Mouse (Mus musculus): ENCODE results near the gene Rasgrf1.

Gene Rasgrf1

GRCm38 (mm10) chr9:89909131-89910010 lies at the start of gene Rasgrf1:
Gene Rasgrf1, plus strand, starts transcription at chr9:89909908.
- peak; percentile 59 for ATAC-seq (ENCODE audit: insufficient number of reproducible peaks, low FRiP score, low TSS enrichment)

- ATAC-seq (ENCODE audit: insufficient number of reproducible peaks, low FRiP score, low TSS enrichment): no peak
These were observed 49.6 kb upstream of the Rasgrf1 start for GRCm38 (mm10) chr9:89860145-89860544.

DNA sequence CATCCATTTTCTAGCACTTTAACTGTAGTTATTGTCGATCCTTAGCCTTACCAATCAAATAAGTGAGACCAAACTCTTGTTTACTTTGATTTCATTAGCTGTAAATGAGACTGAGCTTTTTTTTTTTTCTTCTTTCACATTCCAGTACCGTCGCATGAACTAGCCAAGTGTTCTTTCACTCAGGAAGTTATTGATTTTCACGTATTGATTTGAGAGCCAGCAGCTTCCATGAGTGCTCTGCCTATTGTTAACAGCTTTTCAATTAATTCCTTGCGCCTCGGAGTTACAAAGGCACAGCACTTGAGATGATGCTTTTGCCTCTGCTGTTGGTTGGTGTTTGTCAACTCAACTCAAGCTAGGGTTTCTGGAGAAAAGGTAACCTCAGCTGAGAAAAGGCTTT lies 49.1 kb upstream of the Rasgrf1 start:
- no peak for ATAC-seq (ENCODE audit: insufficient number of reproducible peaks, low FRiP score, low TSS enrichment)

DNA sequence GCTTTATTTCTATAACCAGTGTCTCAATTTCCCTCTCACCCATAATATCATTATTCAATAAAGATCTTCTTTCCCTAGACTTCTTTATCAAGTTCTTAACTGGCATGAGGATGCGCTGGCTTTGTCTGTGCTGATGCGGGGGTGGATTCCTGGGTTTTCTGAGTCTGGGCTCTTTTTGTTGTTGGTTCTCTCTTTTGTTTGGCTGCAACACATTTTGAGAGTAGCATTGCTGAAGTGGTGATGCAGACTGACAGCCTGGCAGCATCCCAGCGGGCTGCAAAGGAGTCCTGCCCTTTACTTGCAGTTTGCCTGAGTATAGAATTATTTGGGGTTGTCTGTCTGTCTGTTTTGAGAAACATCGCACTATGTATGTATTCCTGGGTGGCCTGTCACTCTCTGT lies 42.6 kb upstream of the Rasgrf1 start:
- ATAC-seq (ENCODE audit: insufficient number of reproducible peaks, low FRiP score, low TSS enrichment): no peak

- no peak for ATAC-seq (ENCODE audit: insufficient number of reproducible peaks, low FRiP score, low TSS enrichment)
These were observed 41.5 kb upstream of the Rasgrf1 start for GRCm38 (mm10) chr9:89868093-89868729.

DNA sequence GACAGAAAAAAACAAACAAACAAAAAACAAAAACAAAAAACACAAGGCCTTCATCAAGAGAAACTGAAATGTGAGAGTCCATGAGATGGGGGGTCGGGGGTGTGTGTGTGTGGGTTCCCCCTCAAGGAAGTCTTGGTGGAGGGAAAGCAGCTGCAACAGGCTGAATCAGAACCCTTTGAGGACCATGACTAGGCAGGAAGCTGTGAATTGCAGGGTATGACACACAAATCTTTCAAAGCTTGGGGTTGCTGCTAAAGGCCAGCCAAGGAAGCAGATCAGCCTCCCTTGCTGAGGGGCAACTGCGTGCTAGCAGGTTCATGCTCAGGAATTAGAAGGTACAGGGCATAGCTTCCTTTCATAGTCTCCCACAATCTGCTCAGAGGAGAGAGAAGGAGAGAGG lies 40.1 kb upstream of the Rasgrf1 start:
- no peak for ATAC-seq (ENCODE audit: insufficient number of reproducible peaks, low FRiP score, low TSS enrichment)

DNA sequence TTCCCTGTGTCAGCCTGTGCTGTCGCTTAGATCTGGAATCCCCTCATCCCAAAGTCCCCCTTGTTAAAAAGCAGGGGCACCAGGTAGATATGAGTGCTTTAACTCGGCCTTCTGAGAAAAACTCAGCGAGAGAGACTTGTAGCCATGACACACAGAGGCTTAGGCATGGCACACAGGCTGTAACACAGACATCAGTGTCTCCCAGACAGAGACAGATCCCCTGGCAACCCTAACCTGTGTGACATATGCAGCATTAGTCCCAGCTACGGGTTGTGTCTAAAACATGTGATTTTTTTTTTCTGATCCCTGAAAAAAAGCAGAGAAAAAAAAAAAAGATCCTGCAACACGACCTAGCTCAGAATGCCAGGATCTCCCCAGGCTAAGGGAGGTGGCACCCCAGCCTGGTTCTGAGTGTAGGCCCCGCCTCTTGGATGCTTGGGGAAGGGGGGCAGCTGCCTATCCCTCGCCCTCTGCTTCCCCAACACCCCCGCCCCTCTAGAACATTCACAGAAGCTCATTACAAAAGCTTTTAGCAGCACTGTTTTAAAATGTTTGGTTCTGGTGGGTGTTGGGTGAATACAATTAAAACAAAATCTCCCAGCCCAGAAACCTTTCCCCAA lies 39.1 kb upstream of the Rasgrf1 start:
- no peak for ATAC-seq (ENCODE audit: insufficient number of reproducible peaks, low FRiP score, low TSS enrichment)

DNA sequence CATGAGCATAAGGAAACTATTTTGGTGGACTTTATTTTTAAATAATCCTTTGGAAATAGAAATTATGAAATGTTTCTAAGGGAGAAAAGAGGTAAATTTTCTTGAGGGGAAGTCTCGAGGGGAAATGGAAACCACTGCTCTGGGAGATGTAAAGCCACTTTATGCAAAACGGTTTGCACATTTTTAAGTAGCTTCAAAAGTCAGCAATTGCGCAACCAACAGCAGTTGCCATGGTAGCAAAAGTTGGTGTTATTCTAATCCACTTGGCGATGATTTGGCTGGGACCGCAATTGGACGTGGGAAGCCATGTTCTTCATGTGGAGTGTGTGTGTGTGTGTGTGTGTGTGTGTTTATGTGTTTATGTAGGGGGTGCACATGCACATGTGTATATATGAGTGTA lies 37.6 kb upstream of the Rasgrf1 start:
- ATAC-seq (ENCODE audit: insufficient number of reproducible peaks, low FRiP score, low TSS enrichment): no peak

GRCm38 (mm10) chr9:89874434-89874833 lies 35.3 kb upstream of the Rasgrf1 start:
- ATAC-seq (ENCODE audit: insufficient number of reproducible peaks, low FRiP score, low TSS enrichment): no peak

- ATAC-seq (ENCODE audit: insufficient number of reproducible peaks, low FRiP score, low TSS enrichment): no peak
These were observed 34.2 kb upstream of the Rasgrf1 start for GRCm38 (mm10) chr9:89875551-89875950.

- no peak for ATAC-seq (ENCODE audit: insufficient number of reproducible peaks, low FRiP score, low TSS enrichment)
These were observed 31.2 kb upstream of the Rasgrf1 start for GRCm38 (mm10) chr9:89878471-89879020.

DNA sequence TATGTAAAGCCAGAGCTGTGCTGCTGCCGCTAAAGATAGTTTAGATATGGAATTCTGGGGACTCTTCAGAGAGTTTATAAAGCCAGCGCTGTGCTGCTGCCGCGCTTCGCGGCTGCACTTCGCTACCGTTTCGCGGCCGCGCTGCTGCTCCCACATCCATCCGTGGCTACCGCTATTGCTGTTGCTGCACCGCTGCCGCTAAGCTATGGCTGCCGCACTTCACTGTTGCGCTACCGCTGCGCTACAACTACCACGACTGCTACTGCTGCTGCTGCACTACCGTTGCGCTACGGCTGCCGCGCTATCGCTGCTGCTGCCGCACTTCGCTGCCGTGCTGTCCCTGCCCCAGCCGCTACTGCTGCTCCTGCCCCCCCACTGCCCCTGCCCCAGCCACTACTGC lies 30.1 kb upstream of the Rasgrf1 start:
- ATAC-seq (ENCODE audit: insufficient number of reproducible peaks, low FRiP score, low TSS enrichment): no peak

GRCm38 (mm10) chr9:89881552-89881951 lies 28.2 kb upstream of the Rasgrf1 start:
- ATAC-seq (ENCODE audit: insufficient number of reproducible peaks, low FRiP score, low TSS enrichment): no peak

DNA sequence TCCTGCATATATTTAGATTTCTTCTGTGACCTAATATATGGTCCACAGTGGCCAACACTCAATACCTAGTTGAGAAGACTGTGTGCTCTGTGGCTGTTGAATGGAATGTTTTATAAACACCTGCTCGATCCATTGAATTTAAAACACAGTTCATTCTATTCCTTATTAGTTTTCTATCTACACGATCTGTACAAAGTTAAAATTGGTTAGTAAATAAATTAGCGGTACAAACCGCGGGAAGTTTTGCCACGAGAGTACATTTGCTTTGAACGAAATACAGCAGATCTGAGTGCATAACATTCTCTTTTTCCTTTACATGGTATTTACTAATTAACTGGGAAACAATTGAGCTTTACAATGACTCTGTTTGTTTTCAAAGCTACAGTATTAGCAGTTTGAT lies 27.1 kb upstream of the Rasgrf1 start:
- ATAC-seq (ENCODE audit: insufficient number of reproducible peaks, low FRiP score, low TSS enrichment): no peak

- ATAC-seq (ENCODE audit: insufficient number of reproducible peaks, low FRiP score, low TSS enrichment): peak; percentile 86
These were observed 23.9 kb upstream of the Rasgrf1 start for GRCm38 (mm10) chr9:89885701-89886218.

DNA sequence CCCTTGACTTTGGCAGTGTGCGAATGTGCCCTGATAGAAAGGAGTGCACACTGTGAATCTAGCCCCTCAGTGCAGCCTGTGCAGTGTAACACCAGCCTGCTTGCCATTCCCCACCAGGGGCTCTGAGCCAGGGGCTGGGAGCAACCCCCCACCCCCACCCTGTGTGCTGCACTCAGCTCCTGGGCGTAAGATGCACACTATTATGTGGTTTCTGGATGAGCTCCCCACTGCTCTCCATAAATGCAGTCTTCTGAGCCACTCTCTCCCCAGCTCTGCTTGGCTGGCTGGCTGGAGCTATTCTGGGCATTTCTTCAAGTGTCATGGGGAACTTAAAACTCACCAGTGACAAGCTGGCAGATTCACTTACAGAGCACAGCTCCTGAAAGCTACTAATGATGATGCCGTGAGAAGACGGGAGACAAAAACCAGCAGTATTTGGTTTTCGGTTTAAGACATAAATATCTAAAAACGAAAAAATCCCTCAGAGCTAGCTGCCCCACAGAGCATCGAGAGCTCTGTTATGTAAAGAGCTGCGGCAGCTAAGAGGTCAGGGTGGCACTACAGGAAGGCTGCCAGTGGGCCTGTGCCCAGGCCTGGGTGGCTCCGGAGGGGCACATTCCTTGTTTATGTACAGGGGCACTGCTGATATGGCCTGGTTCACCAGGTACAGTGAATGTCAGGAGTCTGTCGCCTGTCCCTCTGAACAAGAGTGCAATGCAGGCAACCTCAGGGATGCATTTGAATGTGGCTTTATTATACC lies 18.0 kb upstream of the Rasgrf1 start:
- peak; percentile 68 for ATAC-seq (ENCODE audit: insufficient number of reproducible peaks, low FRiP score, low TSS enrichment)

GRCm38 (mm10) chr9:89892540-89893188 lies 17.0 kb upstream of the Rasgrf1 start:
- ATAC-seq (ENCODE audit: insufficient number of reproducible peaks, low FRiP score, low TSS enrichment): no peak

DNA sequence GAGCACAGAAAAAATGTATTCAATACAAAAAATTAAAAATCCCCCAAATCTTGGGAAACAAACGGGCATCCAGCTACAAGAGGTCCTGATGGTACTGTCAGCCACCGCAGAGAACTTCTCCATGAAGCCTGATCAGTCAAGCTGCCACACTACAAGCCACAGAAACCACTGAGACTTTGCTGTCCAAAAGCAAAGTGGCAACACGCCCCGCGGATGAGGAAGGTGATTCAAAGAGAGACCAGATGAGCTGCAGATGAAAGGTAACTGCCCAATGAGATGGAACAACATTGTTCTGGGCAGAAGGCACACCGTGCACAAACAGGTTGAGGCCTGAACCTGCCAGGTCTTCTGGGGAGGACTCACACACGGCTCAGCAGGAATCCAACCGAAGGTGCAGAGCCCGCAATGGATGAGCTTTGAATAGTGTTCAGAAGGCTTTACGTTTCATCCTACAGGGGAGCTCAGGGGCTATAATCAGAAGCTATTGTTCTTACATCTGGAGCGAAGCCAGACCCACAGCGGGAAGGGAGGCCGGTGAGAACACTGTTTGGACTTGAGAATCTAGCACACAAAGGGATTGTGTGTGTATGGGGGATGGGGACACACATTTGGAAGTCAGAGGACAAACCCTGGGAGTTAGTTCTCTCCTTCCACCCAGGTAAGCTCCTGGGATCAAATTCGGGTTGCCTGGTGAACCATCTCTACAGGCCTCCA lies 9.4 kb upstream of the Rasgrf1 start:
- ATAC-seq (ENCODE audit: insufficient number of reproducible peaks, low FRiP score, low TSS enrichment): no peak

DNA sequence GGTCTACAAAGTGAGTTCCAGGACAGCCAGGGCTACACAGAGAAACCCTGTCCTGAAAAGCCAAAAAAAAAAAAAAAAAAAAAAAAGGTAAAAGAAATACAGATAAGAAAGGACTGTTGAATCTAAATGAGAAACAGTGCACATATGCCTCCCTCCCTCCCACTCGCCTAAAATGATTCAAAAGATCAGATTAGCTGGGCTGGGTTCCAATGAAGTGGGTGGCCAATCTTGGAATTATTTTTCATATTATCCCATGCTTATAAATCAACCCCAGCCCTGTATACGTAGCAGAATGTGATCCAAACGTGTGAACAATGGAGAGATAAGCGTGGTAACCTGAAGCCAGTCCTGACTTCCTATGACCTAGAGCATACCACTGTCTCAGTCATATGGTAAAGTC lies 8.5 kb upstream of the Rasgrf1 start:
- ATAC-seq (ENCODE audit: insufficient number of reproducible peaks, low FRiP score, low TSS enrichment): no peak

All from cerebellum, adult (tissue).